Mouse (Mus musculus) intestine, embryonic 14.5 days (tissue): Measurements from ENCODE around the gene Il17rc. TPM values are rescaled to one million over a fixed set of nuclear protein-coding genes. Genes with fewer than 3 reads are reported as not detected.
A peak's percentile ranks its signal among the peaks of the same experiment; 100 is the strongest.

Experiments used
- ATAC-seq: fragments of 200-750 bp; cut with Nextera tagmentation; replicated peaks from 2 replicates; pipeline ENCODE4 v1.8.0; 2017; ENCODE audit warnings: low read depth, moderate number of reproducible peaks, moderate TSS enrichment, moderate library complexity; ENCODE audit not compliant: low FRiP score, low TSS enrichment
- DNase-seq: peaks from one replicate; pipeline ENCODE4 v3.0.0-alpha.2; 2018; ENCODE audit warnings: low spot score
- H3K27ac ChIP-seq: fragments of 300-500 bp; sonication (generic); 2 replicates; pipeline ENCODE4 v1.5.1; 2014; ENCODE audit warnings: low read depth, mild to moderate bottlenecking, control low read depth
- H3K27me3 ChIP-seq: fragments of 300-500 bp; sonication (generic); replicated peaks from 2 replicates; pipeline ENCODE4 v1.6.1; 2014; ENCODE audit warnings: low read length, control low read depth; ENCODE audit not compliant: control insufficient read depth, insufficient read depth
- H3K36me3 ChIP-seq: fragments of 300-500 bp; sonication (generic); 2 replicates; pipeline ENCODE4 v1.6.1; 2014; ENCODE audit warnings: low read length, control low read depth; ENCODE audit not compliant: control insufficient read depth, insufficient read depth
- H3K4me1 ChIP-seq: fragments of 300-500 bp; sonication (generic); replicated peaks from 2 replicates; pipeline ENCODE4 v1.6.1; 2014; ENCODE audit warnings: low read length, control low read depth, mixed read lengths; ENCODE audit not compliant: control insufficient read depth, insufficient read depth
- H3K4me2 ChIP-seq: fragments of 300-500 bp; sonication (generic); 2 replicates; pipeline ENCODE4 v1.6.1; 2014; ENCODE audit warnings: low read length
- H3K4me3 ChIP-seq: fragments of 300-500 bp; sonication (generic); 2 replicates; pipeline ENCODE4 v1.5.1; 2014; ENCODE audit warnings: low read depth, low read length, control low read depth, mixed read lengths
- H3K9ac ChIP-seq: fragments of 300-500 bp; sonication (generic); 2 replicates; pipeline ENCODE4 v1.6.1; 2014; ENCODE audit warnings: mild to moderate bottlenecking, low read length
- H3K9me3 ChIP-seq: fragments of 300-500 bp; sonication (generic); 2 replicates; pipeline ENCODE4 v1.6.1; 2016; ENCODE audit warnings: low read length, control low read depth; ENCODE audit not compliant: control insufficient read depth
- WGBS: fragments of 180-500 bp; shearing (Covaris S2); extraction: QIAGEN DNeasy Blood & Tissue Kit; methylation state at CpG from one replicate; pipeline ENCODE4 v1.1.7; 2014; 5-methylcytosine and 5-hydroxymethylcytosine counted together
- polyA plus RNA-seq: library from polyadenylated mRNA; unstranded; fragments of >200 nt; fragmentation: Nextera tagmentation; extraction: Ambion mirVana; gene quantifications from 2 replicates; pipeline ENCODE4 v1.2.1, GENCODE M21; 2014

The Il17rc gene
- polyA plus RNA-seq, 1 experiment from 2014 or later: 18.5 TPM

DNA sequence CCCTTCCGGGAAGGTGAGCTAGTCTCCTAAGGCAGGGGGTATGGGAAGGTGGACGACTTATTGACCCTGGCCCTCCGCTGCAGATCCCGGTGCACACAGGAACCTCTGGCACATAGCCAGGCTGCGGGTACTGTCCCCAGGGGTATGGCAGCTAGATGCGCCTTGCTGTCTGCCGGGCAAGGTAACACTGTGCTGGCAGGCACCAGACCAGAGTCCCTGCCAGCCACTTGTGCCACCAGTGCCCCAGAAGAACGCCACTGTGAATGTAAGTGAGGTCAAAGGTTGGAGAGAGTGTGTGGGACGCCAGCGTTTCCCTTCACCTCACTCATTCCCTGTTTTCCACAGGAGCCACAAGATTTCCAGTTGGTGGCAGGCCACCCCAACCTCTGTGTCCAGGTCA lies 7.7 kb downstream of the Il17rc start:
- WGBS: 82% methylated on average over 10 of the region's 10 CpGs
- H3K4me1 ChIP-seq: peaks cover 3% of the 10 kb centered on the region; the same call in 1 of the 2 replicates
- H3K9ac ChIP-seq: no peak overlapping the region
- H3K27me3 ChIP-seq: peaks cover 24% of the 10 kb centered on the region
- no peak overlapping the region for H3K27ac ChIP-seq
- no peak overlapping the region for H3K4me3 ChIP-seq
- H3K4me2 ChIP-seq: no peak overlapping the region
- H3K36me3 ChIP-seq: no peaks in the 10 kb centered on the region
- ATAC-seq: no peak
- no peaks in the 10 kb centered on the region for H3K9me3 ChIP-seq
- no peak for DNase-seq

DNA sequence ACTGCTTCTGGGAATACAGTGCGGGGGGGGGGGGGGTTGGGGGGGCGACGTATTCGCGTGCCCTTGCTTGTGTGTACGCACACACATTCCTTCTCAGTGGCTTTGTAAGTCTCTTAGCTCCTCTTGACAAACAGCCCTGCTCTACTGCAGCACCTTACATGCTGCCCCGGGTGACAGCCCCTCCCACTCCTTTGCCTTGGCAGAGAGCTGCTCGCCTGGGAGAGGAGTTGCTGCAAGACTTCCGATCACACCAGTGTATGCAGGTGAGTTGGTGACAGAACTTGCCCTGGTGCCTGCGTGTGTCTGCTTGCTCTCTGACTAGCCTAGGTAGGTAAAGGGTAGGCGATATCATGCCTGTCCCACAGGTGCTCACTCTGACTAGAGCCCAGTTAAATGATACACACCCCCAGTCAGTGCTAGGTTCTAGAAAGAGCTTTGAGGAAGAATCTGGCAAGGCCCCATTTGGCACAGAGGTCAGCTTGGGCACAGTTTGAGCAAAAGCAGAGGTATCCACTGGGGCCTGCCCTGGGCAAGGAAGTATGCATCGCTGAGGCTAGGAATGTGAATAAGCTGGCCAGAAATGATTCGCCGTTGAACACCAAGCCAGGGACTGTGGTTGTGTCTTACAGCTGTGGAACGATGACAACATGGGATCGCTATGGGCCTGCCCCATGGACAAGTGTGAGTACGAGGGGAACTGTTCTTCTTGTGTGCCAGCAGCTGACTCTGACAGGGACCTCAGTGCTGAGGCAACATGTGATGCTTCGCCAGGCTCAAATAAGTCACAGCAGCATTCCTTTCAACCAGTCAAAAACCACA lies 9.5 kb downstream of the Il17rc start:
- no peak for ATAC-seq
- H3K27me3 ChIP-seq: peaks cover 24% of the 10 kb centered on the region
- no peaks in the 10 kb centered on the region for H3K36me3 ChIP-seq
- no peak overlapping the region for H3K27ac ChIP-seq
- no peak for DNase-seq
- H3K4me1 ChIP-seq: peaks cover 11% of the 10 kb centered on the region; the same call in 1 of the 2 replicates
- no peak overlapping the region for H3K9ac ChIP-seq
- 58% methylated on average over 18 of the region's 18 CpGs for WGBS
- no peak overlapping the region for H3K4me3 ChIP-seq
- no peaks in the 10 kb centered on the region for H3K9me3 ChIP-seq
- no peak overlapping the region for H3K4me2 ChIP-seq

GRCm38 (mm10) chr6:113482477-113483099 lies 11.4 kb downstream of the Il17rc start:
- peak; percentile 63 for DNase-seq
- peak overlapping the region; percentile 71; the same call in 1 of the 2 replicates for H3K27ac ChIP-seq
- peaks cover 24% of the 10 kb centered on the region for H3K27me3 ChIP-seq
- H3K4me2 ChIP-seq: peak overlapping the region; percentile 88
- peak overlapping the region; percentile 44 for H3K4me3 ChIP-seq
- no peaks in the 10 kb centered on the region for H3K9me3 ChIP-seq
- peak; percentile 57 for ATAC-seq
- WGBS: 3% methylated on average over 65 of the region's 65 CpGs
- peaks cover 11% of the 10 kb centered on the region; the same call in 1 of the 2 replicates for H3K4me1 ChIP-seq
- peak overlapping the region; percentile 42 for H3K9ac ChIP-seq
- no peaks in the 10 kb centered on the region for H3K36me3 ChIP-seq

DNA sequence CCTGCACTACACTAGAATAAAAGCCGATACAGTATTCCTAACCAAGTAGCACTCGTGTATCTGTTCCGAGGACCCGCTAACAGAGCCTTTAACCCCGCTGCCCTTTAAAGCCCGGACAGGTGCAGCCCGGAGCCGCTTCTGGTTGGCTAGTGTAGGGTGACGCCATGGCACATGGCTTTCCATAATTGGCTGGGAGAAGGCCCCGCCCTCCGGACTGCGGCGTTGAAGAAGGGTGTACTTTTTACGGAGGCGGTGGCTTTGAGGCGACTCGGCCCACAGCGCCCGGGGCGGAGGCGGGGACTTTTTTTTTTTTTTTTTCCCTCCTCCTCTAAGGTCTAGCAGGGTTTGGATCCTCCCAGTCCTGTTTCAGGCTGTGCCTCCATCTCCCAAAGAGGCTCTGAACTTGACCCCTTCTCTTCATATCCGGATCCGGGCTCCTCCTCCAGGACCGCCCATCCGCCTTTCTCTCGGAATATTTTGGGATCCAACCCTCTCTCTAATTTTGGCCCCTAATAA lies 11.9 kb downstream of the Il17rc start, which contains the start of gene Creld1:
Gene Creld1, plus strand, starts transcription at position 198 of the 516 bp plus-strand sequence.
- peak; percentile 94 for ATAC-seq
- under 1% methylated on average over 26 of the region's 26 CpGs for WGBS

GRCm38 (mm10) chr6:113483729-113484128 lies 12.5 kb downstream of the Il17rc start:
- no peaks in the 10 kb centered on the region for H3K36me3 ChIP-seq
- DNase-seq: peak; percentile 57
- ATAC-seq: peak; percentile 25; the same call in 1 of the 2 replicates
- peaks cover 24% of the 10 kb centered on the region for H3K27me3 ChIP-seq
- H3K4me3 ChIP-seq: peak overlapping the region; percentile 44
- peak overlapping the region; percentile 57 for H3K27ac ChIP-seq
- peak overlapping the region; percentile 59 for H3K9ac ChIP-seq
- H3K4me1 ChIP-seq: peaks cover 11% of the 10 kb centered on the region; the same call in 1 of the 2 replicates
- H3K9me3 ChIP-seq: no peaks in the 10 kb centered on the region
- 9% methylated on average over 10 of the region's 10 CpGs for WGBS
- H3K4me2 ChIP-seq: peak overlapping the region; percentile 88

More for the DNA sequence above, 11.9 kb downstream of the Il17rc start, which contains the start of gene Creld1:
- Histone ChIP-seq H3K4me1 (peaks cover 11% of the 10 kb centered on the region; the same call in 1 of the 2 replicates), H3K9ac (peak within 1 kb of the TSS; percentile 59), H3K4me2 (peak within 1 kb of the TSS; percentile 88), H3K4me3 (peak within 1 kb of the TSS; percentile 44), H3K27ac (peak within 1 kb of the TSS; percentile 71), H3K9me3 (no peaks in the 10 kb centered on the region), H3K27me3 (peaks cover 24% of the 10 kb centered on the region), H3K36me3 (no peaks in the 10 kb centered on the region)
- peak; percentile 95 for DNase-seq

DNA sequence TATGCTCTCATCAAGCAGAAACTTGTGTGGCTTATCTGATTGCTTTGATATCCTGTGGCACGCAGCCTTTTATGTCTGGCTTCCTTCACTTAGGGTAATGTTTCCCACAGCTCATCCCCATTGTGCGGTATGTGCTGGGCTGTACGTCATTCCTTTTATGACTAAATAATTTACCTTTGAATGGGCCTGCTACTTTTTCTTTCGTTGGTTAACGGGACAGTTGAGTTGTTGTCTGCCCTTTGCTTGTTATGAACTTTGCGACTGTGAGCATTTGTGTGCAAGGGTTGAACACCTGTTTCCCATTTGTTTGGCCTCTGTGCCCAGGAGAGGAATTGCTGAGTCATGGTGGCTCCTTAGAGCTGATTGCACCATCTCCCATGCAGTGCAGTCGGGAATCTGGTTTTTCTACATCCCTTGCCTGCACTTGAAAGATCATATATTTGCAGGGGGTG lies 15.9 kb downstream of the Il17rc start:
- Histone ChIP-seq H3K9me3 (no peaks in the 10 kb centered on the region), H3K36me3 (peaks cover 9% of the 10 kb centered on the region; the same call in 1 of the 2 replicates), H3K27me3 (peaks cover 5% of the 10 kb centered on the region; the same call in 1 of the 2 replicates), H3K4me2 (no peak overlapping the region), H3K4me1 (peaks cover 11% of the 10 kb centered on the region; the same call in 1 of the 2 replicates), H3K27ac (no peak overlapping the region), H3K4me3 (no peak overlapping the region), H3K9ac (no peak overlapping the region)
- no peak for ATAC-seq
- 53% methylated on average over 7 of the region's 7 CpGs for WGBS
- DNase-seq: no peak

DNA sequence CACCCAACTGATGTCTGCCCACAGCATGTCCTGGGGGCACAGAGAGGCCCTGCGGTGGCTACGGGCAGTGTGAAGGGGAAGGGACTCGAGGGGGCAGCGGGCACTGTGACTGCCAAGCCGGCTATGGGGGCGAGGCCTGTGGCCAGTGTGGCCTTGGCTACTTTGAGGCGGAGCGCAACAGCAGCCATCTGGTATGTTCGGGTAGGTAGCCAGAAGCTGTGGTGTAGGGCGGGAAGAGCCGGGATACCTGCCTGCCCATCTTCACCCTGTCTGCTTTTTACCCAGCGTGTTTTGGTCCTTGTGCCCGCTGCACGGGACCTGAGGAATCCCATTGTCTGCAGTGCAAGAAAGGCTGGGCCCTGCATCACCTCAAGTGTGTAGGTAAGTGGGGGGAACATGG lies 18.2 kb downstream of the Il17rc start:
- Histone ChIP-seq H3K9me3 (no peaks in the 10 kb centered on the region), H3K27ac (no peak overlapping the region), H3K9ac (no peak overlapping the region), H3K4me3 (no peak overlapping the region), H3K4me1 (peaks cover 3% of the 10 kb centered on the region; the same call in 1 of the 2 replicates), H3K36me3 (peaks cover 9% of the 10 kb centered on the region; the same call in 1 of the 2 replicates), H3K27me3 (no peaks in the 10 kb centered on the region; the same call in 1 of the 2 replicates), H3K4me2 (no peak overlapping the region)
- 94% methylated on average over 14 of the region's 14 CpGs for WGBS
- ATAC-seq: no peak
- DNase-seq: no peak

GRCm38 (mm10) chr6:113492101-113492864 lies 21.1 kb downstream of the Il17rc start:
- no peak for ATAC-seq
- no peak overlapping the region for H3K4me3 ChIP-seq
- H3K27me3 ChIP-seq: peaks cover 24% of the 10 kb centered on the region
- 79% methylated on average over 24 of the region's 24 CpGs for WGBS
- H3K4me1 ChIP-seq: peaks cover 4% of the 10 kb centered on the region; the same call in 1 of the 2 replicates
- no peak overlapping the region for H3K9ac ChIP-seq
- no peaks in the 10 kb centered on the region for H3K9me3 ChIP-seq
- no peak overlapping the region for H3K4me2 ChIP-seq
- DNase-seq: no peak
- no peak overlapping the region for H3K27ac ChIP-seq
- peaks cover 9% of the 10 kb centered on the region; the same call in 1 of the 2 replicates for H3K36me3 ChIP-seq
